Mouse (Mus musculus) stomach, embryonic 16.5 days (tissue): Measurements from ENCODE around the gene 1810046K07Rik. TPM values are rescaled to one million over a fixed set of nuclear protein-coding genes. Genes with fewer than 3 reads are reported as not detected.

Experiments used
- ATAC-seq: fragments of 200-750 bp; cut with Nextera tagmentation; 2 replicates; pipeline ENCODE4 v1.8.0; 2017; ENCODE audit warnings: moderate number of reproducible peaks, moderate TSS enrichment; ENCODE audit not compliant: insufficient read depth, low FRiP score
- H3K27ac ChIP-seq: fragments of 300-500 bp; sonication (generic); 2 replicates; pipeline ENCODE4 v1.5.1; 2014; ENCODE audit warnings: low read length
- H3K27me3 ChIP-seq: fragments of 300-500 bp; sonication (generic); 2 replicates; pipeline ENCODE4 v1.6.1; 2014; ENCODE audit warnings: low read length, control low read depth, mixed read lengths; ENCODE audit not compliant: control insufficient read depth, insufficient read depth
- H3K36me3 ChIP-seq: fragments of 300-500 bp; sonication (generic); 2 replicates; pipeline ENCODE4 v1.6.1; 2014; ENCODE audit warnings: low read length; ENCODE audit not compliant: control insufficient read depth, insufficient read depth
- H3K4me1 ChIP-seq: fragments of 300-500 bp; sonication (generic); 2 replicates; pipeline ENCODE4 v1.6.1; 2014; ENCODE audit warnings: low read length, control low read depth, mixed read lengths; ENCODE audit not compliant: control insufficient read depth, insufficient read depth
- H3K4me2 ChIP-seq: fragments of 300-500 bp; sonication (generic); 2 replicates; pipeline ENCODE4 v1.6.1; 2014; ENCODE audit warnings: low read depth, low read length, mixed read lengths
- H3K4me3 ChIP-seq: fragments of 300-500 bp; sonication (generic); replicated peaks from 2 replicates; pipeline ENCODE4 v1.5.1; 2014; ENCODE audit warnings: mild to moderate bottlenecking, low read length
- H3K9ac ChIP-seq: fragments of 300-500 bp; sonication (generic); 2 replicates; pipeline ENCODE4 v1.6.1; 2014; ENCODE audit warnings: low read length
- H3K9me3 ChIP-seq: fragments of 300-500 bp; sonication (generic); replicated peaks from 2 replicates; pipeline ENCODE4 v1.6.1; 2016; ENCODE audit warnings: low read length, control low read depth; ENCODE audit not compliant: control insufficient read depth
- WGBS: fragments of 180-500 bp; shearing (Covaris S2); extraction: QIAGEN DNeasy Blood & Tissue Kit; methylation state at CpG from one replicate; pipeline ENCODE4 v1.1.7; 2014; 5-methylcytosine and 5-hydroxymethylcytosine counted together
- polyA plus RNA-seq: library from polyadenylated mRNA; unstranded; fragments of >200 nt; fragmentation: Nextera tagmentation; extraction: Ambion mirVana; gene quantifications from 2 replicates; pipeline ENCODE4 v1.2.1, GENCODE M21; 2015

The 1810046K07Rik gene
- 0.87 and 0.94 TPM in 2 replicates for polyA plus RNA-seq

DNA sequence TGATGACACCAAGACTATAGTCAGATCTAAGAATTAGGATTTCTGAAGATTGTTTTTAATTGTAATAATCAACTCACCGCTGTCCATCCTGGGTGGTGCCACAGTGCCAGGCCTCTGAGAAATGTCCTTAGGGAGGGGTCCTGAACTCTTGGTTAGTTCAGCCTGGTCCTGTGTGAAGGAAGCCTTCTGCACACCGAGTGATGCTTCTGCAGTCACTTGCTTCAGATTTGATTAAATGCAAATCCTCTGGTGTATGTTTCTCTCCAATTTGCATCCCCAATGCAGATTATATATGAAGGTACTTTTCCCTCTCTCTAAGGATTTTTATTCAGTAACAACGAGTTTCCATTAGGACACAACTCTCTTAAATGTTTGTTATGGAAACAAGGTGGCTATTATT is at the start of gene 1810046K07Rik:
Gene 1810046K07Rik, minus strand, starts transcription at position 187 of the 400 bp plus-strand sequence.
- no peak within 1 kb of the TSS for H3K4me3 ChIP-seq
- H3K27ac ChIP-seq = no peak within 1 kb of the TSS
- H3K9ac ChIP-seq = no peak within 1 kb of the TSS
- H3K4me1 ChIP-seq = no peaks in the 10 kb centered on the region
- H3K4me2 ChIP-seq = no peak within 1 kb of the TSS
- no peak for ATAC-seq
- H3K9me3 ChIP-seq = no peaks in the 10 kb centered on the region
- H3K36me3 ChIP-seq = no peaks in the 10 kb centered on the region
- WGBS = 80% methylated on average over 3 of the region's 3 CpGs
- H3K27me3 ChIP-seq = no peaks in the 10 kb centered on the region

DNA sequence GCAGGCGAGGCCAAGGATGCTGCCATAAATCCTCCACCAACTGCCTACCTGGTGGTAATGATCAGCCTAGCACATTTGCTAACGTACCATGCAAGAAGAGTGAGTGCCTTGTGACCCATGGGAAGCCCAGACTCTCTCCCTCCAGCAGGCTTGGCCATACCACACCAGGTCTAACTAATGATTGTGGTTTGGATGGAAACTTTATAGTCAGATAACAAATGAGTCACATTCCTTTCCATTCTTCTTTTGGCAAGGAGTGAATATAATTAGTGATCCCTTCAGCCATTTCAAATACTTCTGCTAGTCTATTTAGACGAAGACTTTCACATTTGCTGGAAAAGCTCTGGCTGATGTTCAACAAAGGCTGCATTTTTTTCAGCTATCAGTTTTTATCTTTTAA is 40.8 kb upstream of the 1810046K07Rik start:
- H3K9me3 ChIP-seq = no peaks in the 10 kb centered on the region
- H3K36me3 ChIP-seq = no peaks in the 10 kb centered on the region
- no peaks in the 10 kb centered on the region for H3K27me3 ChIP-seq
- H3K4me3 ChIP-seq = no peak overlapping the region
- H3K9ac ChIP-seq = no peak overlapping the region
- ATAC-seq = no peak
- H3K27ac ChIP-seq = no peak overlapping the region
- no peaks in the 10 kb centered on the region for H3K4me1 ChIP-seq
- WGBS = 64% methylated on average over 3 of the region's 3 CpGs
- H3K4me2 ChIP-seq = no peak overlapping the region

DNA sequence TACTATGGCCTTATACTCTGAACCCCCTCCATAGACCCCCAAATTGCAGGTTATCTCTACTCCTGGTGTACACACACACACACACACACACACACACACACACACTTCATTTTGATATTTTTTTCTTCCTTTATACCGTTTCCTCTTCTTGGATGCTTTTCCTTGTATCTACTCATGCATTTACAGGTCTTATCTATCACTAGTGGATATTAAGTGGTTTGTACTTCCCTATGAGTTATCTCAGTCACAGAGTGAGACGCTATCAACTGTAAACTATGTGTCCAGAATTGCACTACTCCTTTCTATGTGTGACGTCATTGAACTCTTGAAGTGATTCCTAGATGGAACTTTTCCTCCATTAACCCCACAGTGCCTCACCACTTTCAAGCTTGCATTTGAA is 38.4 kb upstream of the 1810046K07Rik start:
- Histone ChIP-seq H3K36me3 (no peaks in the 10 kb centered on the region), H3K9ac (no peak overlapping the region), H3K4me3 (no peak overlapping the region), H3K4me2 (no peak overlapping the region), H3K27ac (no peak overlapping the region), H3K27me3 (no peaks in the 10 kb centered on the region), H3K9me3 (no peaks in the 10 kb centered on the region), H3K4me1 (no peaks in the 10 kb centered on the region)
- 70% methylated on average over 3 of the region's 3 CpGs for WGBS
- no peak for ATAC-seq

DNA sequence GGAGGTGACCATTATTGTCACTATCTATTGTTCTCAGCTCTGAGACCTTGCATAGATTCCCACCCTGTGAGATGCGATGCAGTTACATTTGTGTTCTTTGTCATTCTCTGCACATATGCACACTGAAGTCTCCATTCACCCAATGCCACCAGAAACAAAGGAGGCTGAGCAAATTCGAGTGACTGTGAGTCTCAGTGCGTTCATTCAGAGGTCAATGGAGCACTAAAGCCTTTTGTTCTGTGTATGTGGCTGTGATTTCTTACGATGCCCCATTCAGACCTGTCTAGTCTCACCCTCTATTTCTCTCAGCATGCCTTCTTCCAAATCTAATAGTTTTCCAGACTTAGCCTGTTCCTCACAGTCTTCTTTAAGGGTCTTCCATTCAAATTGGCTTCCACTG is 35.3 kb upstream of the 1810046K07Rik start:
- Histone ChIP-seq H3K27ac (no peak overlapping the region), H3K9me3 (no peaks in the 10 kb centered on the region), H3K4me3 (no peak overlapping the region), H3K4me1 (no peaks in the 10 kb centered on the region), H3K9ac (no peak overlapping the region), H3K4me2 (no peak overlapping the region), H3K36me3 (no peaks in the 10 kb centered on the region), H3K27me3 (no peaks in the 10 kb centered on the region)
- ATAC-seq = no peak
- 78% methylated on average over 4 of the region's 4 CpGs for WGBS

DNA sequence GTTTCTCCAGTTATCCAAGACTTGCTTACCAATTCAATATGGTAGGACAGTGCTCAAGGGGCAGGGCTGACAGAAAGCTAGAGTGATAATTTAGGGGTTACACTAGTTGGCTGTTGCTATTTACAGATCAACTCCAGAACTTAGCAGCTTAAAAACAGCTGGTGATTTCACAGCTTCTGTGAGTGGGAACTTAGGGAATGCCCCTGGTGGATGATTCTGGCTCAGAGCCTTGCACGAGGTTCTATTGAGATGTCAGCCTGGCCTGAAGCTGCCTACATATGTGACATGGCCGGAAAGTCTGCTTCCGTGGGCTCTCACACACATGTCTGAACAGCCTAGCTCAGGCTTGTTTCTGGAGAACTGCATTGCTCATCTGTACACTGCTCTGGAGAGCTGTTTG is 24.8 kb upstream of the 1810046K07Rik start:
- Histone ChIP-seq H3K4me1 (no peaks in the 10 kb centered on the region), H3K27me3 (no peaks in the 10 kb centered on the region), H3K9ac (no peak overlapping the region), H3K4me3 (no peak overlapping the region), H3K9me3 (no peaks in the 10 kb centered on the region), H3K36me3 (no peaks in the 10 kb centered on the region), H3K27ac (no peak overlapping the region), H3K4me2 (no peak overlapping the region)
- ATAC-seq = no peak
- WGBS = 66% methylated on average over 3 of the region's 3 CpGs

DNA sequence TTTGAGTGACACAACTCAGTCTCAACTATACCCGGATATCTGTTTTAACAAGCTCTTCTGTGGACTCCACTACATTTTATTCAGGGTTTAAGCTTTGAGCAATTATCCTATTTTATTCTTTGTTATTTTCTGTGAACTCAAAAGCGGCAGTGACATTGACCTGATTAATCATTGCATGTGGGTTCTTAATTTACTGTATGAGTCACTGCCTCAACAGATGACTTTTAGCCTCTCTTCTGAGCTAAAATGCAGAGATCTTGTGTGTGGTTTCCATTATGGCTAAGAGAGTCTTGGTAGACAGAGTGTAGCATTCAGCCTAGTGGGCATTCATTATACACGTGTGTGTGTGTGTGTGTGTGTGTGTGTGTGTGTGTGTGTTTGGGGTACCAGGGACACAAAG is 24.2 kb upstream of the 1810046K07Rik start:
- no peaks in the 10 kb centered on the region for H3K4me1 ChIP-seq
- no peak overlapping the region for H3K27ac ChIP-seq
- 86% methylated on average over 3 of the region's 3 CpGs for WGBS
- no peak overlapping the region for H3K4me2 ChIP-seq
- no peak for ATAC-seq
- no peak overlapping the region for H3K4me3 ChIP-seq
- H3K9ac ChIP-seq = no peak overlapping the region
- no peaks in the 10 kb centered on the region for H3K27me3 ChIP-seq
- no peaks in the 10 kb centered on the region for H3K36me3 ChIP-seq
- no peaks in the 10 kb centered on the region for H3K9me3 ChIP-seq

DNA sequence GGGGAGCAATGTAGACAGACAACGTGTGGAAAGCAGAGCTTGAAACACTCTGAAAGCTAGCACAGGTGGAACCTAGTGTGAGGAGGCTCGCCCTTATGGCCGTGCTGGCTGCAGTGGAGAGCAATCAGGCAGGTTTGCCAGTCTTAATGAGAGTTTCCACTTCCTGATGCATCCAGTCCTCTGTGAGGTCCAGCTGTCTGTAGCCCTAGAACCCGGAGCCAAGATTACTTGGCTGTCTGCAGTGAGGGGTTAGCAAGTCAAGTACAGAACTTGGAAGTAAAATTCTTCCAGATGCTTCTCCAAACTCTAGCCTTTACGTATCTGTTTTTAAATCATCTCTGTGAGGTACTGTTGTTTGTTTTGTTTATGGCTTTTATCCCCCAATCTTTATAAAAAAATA is 20.7 kb upstream of the 1810046K07Rik start:
- no peak overlapping the region for H3K27ac ChIP-seq
- WGBS = 67% methylated on average over 5 of the region's 5 CpGs
- no peak overlapping the region for H3K4me3 ChIP-seq
- H3K36me3 ChIP-seq = no peaks in the 10 kb centered on the region
- no peak for ATAC-seq
- H3K27me3 ChIP-seq = no peaks in the 10 kb centered on the region
- no peak overlapping the region for H3K9ac ChIP-seq
- no peak overlapping the region for H3K4me2 ChIP-seq
- H3K4me1 ChIP-seq = no peaks in the 10 kb centered on the region
- H3K9me3 ChIP-seq = no peaks in the 10 kb centered on the region

DNA sequence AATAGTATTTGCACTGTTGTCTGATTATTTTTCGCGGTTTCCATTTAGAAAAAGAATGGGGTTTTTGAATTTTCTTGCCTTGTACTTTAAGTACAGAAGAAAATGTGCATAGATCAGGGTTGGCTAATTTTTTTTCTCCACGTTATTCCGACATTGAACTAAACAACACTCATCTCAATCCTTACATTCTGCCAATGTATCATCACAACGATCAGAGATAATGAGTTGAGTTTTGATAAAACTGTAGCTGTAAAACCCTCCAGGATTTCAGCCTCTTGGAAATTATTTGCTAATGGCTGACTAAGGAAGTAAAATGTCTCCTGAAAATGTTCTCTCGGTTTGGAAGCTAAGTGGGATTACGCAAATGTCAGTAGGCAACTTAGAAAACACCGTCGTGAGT is 17.1 kb upstream of the 1810046K07Rik start:
- Histone ChIP-seq H3K27ac (no peak overlapping the region), H3K4me1 (no peaks in the 10 kb centered on the region), H3K9me3 (no peaks in the 10 kb centered on the region), H3K4me3 (no peak overlapping the region), H3K9ac (no peak overlapping the region), H3K4me2 (no peak overlapping the region), H3K27me3 (no peaks in the 10 kb centered on the region), H3K36me3 (no peaks in the 10 kb centered on the region)
- 83% methylated on average over 9 of the region's 9 CpGs for WGBS
- ATAC-seq = no peak

DNA sequence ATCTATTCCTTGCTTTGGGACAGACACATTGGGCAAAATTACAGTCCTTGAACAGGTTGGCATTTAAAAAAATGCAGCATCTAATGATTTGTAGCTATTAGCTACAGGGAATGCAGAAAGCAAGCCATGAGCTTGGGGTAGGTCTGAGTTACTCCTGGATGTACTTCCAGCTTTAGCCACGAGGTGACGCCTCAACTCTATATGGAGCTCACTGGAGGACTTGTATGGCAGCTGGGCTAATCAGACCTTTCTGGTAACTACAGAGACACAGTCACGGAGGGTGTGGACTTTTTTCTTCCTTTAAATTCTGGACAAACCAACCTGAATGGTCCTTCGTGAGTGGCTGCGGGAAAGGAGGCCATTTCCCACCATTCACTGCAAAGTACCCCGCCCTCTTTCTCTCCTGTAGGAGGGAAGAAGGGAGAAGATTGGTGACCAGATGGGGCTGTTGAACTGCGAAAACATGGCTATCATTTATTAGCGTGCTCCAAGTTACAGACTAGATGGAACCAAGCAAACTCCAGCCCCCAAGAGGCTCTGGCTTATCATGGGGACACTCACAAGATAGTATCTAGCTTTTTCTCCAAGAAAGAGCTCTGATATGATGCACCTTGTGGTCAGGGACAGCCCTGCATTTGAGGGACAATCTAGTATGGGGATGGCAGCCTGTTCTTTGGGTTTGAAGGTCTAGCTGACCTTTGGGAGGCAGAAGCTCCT is 6.7 kb upstream of the 1810046K07Rik start:
- WGBS = 21% methylated on average over 8 of the region's 8 CpGs
- ATAC-seq = peak; percentile 76; the same call in 1 of the 2 replicates
- Histone ChIP-seq H3K9me3 (no peaks in the 10 kb centered on the region), H3K27me3 (no peaks in the 10 kb centered on the region), H3K4me1 (no peaks in the 10 kb centered on the region), H3K4me2 (peak overlapping the region; percentile 37), H3K9ac (no peak overlapping the region), H3K4me3 (0 out of 2 replicates have a peak overlapping the region, but pooled peaks have one; percentile 10), H3K27ac (no peak overlapping the region), H3K36me3 (no peaks in the 10 kb centered on the region)
